13 mouse cellular contexts compared by ENCODE assay signal in the genomic region with DNA sequence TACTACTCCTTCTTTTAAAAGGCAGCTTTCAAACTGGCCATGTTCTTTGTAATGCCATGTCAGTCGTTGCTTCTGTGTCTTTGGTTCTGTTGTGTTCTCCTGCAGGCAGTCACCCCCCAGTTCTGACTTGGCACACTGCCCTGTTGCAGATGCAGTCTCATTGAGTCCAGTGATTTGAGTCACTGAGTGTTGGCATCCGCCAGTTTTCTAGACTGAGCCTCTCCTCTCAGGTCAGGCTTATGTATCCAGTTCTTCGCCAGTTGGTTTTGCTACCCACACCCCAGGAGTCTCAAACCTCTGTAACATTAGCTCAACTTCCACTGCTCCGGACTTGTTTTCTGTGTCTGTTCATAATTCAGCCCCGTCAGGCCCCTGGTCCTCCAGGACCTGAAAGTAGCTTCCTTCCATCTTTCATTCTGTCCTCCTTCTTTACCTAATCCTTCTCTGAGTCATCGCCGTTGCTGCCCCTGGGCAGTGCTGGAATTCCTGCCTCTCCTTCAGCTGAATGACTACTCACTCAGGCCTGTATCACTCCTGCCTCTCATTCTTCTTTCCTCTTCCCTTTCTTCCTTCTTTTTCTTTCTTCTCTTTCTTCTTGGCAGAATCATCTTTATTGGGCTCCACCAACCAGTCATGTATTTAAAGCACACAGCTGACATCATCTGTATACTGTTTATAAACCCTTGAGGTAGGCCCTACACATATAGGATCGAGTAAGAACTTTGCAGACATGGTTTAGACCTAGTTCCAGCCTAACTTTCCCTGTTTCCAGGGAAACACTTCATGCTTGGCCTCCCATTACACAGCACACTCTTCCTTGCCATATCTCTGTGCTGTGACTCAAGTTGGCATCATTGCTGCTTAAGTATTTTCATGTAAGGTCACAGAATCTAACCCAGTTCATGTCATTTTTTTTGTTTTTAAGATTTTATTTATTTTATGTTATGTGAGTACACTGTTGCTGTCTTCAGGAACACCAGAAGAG. TPM values are rescaled to one million over a fixed set of nuclear protein-coding genes. Genes with fewer than 3 reads are reported as not detected.
DNase-seq lines count a peak whose midpoint lies in the region; ATAC-seq and TF ChIP-seq lines count a peak whose summit lies in the region.
"Had no signal": no experiment of that assay in that cellular context is flagged by ENCODE, and none has a peak within 500 bp of the region (broad histone marks: within the 10 kb centered on the region; RNA-seq: fewer than 3 reads in every experiment).

No protein-coding gene starts in this region.

- no peaks in the 10 kb centered on the region for H3K27me3 ChIP-seq in lung, embryonic 14.5 days (ENCODE audit: insufficient read depth, low read length)
- no peaks in the 10 kb centered on the region for H3K27me3 ChIP-seq in limb, embryonic 10.5 days (ENCODE audit: low read depth, poor library complexity, severe bottlenecking)
- H3K27me3 ChIP-seq: neural tube, embryonic 12.5 days; stomach, embryonic 15.5 days had no signal

- 77% methylated on average over 8 of the region's 8 CpGs for WGBS in lung, embryonic 14.5 days
- WGBS in limb, embryonic 10.5 days = 91% methylated on average over 8 of the region's 8 CpGs

- no peak overlapping the region for H3K4me2 ChIP-seq in lung, embryonic 14.5 days
- H3K4me2 ChIP-seq: neural tube, embryonic 12.5 days; stomach, embryonic 15.5 days had no signal

- H3K4me1 ChIP-seq in lung, embryonic 14.5 days (ENCODE audit: insufficient read depth) = no peaks in the 10 kb centered on the region
- H3K4me1 ChIP-seq in limb, embryonic 10.5 days = no peaks in the 10 kb centered on the region
- H3K4me1 ChIP-seq: forebrain, embryonic 10.5 days; neural tube, embryonic 12.5 days; stomach, embryonic 15.5 days had no signal

- no peak overlapping the region for H3K4me3 ChIP-seq in lung, embryonic 14.5 days (ENCODE audit: low read depth, low read length)
- H3K4me3 ChIP-seq in limb, embryonic 10.5 days = no peak overlapping the region
- H3K4me3 ChIP-seq: forebrain, embryonic 10.5 days; left cerebral cortex, adult 2 months; neural tube, embryonic 12.5 days; stomach, embryonic 15.5 days had no signal

- no peak for TF ChIP-seq CTCF in lung, embryonic 14.5 days (IDR thresholded peaks at IDR 0.05; ENCODE audit: low read depth)

- no peaks in the 10 kb centered on the region for H3K9me3 ChIP-seq in lung, embryonic 14.5 days (ENCODE audit: low read depth, low read length)
- no peaks in the 10 kb centered on the region for H3K9me3 ChIP-seq in limb, embryonic 10.5 days (replicated peaks)
- H3K9me3 ChIP-seq: forebrain, embryonic 10.5 days; neural tube, embryonic 12.5 days; stomach, embryonic 15.5 days had no signal

- ATAC-seq in frontal cortex, adult (ENCODE audit: low TSS enrichment) = peak; percentile 46
- ATAC-seq in lung, embryonic 14.5 days (ENCODE audit: insufficient read depth) = no peak
- ATAC-seq: inflammation-experienced regulatory T-cells, adult 6 months had no signal

- H3K36me3 ChIP-seq in lung, embryonic 14.5 days (ENCODE audit: insufficient read depth) = peaks cover 33% of the 10 kb centered on the region
- peaks cover 73% of the 10 kb centered on the region for H3K36me3 ChIP-seq in limb, embryonic 10.5 days

- no peak overlapping the region for H3K27ac ChIP-seq in lung, embryonic 14.5 days (ENCODE audit: low read depth)
- H3K27ac ChIP-seq in limb, embryonic 10.5 days = no peak overlapping the region
- H3K27ac ChIP-seq: forebrain, embryonic 10.5 days; left cerebral cortex, adult 2 months; neural tube, embryonic 12.5 days; stomach, embryonic 15.5 days had no signal

- H3K9ac ChIP-seq in lung, embryonic 14.5 days = no peak overlapping the region
- H3K9ac ChIP-seq: neural tube, embryonic 12.5 days; stomach, embryonic 15.5 days had no signal

- DNase-seq in frontal cortex, postnatal 10 days (ENCODE audit: low spot score in 2 of 2) = no peak
- peak; percentile 53 for DNase-seq in lung, embryonic 14.5 days
- no peak for DNase-seq in lung, postnatal 14 days
- DNase-seq in adrenal gland, postnatal 25 days = peak; percentile 39
- DNase-seq in heart, postnatal 14 days = peak; percentile 9 to 34
- no peak for DNase-seq in limb, embryonic 10.5 days (ENCODE audit: low spot score)
- DNase-seq in urinary bladder, adult 2 months (ENCODE audit: low spot score) = no peak

- intact Hi-C loops in heart, postnatal 14 days (cut with DNase I) = no loop called here

RNA-seq across cellular contexts. Expression of a gene that starts 41.3 kb away (rescaled TPM):
- polyA plus RNA-seq in lung, embryonic 14.5 days (2014; fragmentation: Nextera tagmentation; extraction: Ambion mirVana) = 5.4 and 6.3 TPM in 2 replicates
- total RNA-seq in adrenal gland, postnatal 25 days (2021) = not detected in 2 replicates
- total RNA-seq in heart, postnatal 14 days (2021) = under 1 TPM; 0.29 to 0.31 TPM
- 0.39 and 0.89 TPM in 2 replicates for polyA plus RNA-seq in limb, embryonic 10.5 days (2016; fragmentation: Nextera tagmentation; extraction: Ambion mirVana)
- 10.2 and 10.6 TPM in 2 replicates for polyA plus RNA-seq in urinary bladder, adult 2 months (2012; rRNA removed)
- polyA plus RNA-seq: inflammation-experienced regulatory T-cells, adult 6 months had no signal

RNA-seq across cellular contexts. Expression of a gene that starts 52.4 kb away (rescaled TPM):
- 3.8 and 4.4 TPM in 2 replicates for polyA plus RNA-seq in lung, embryonic 14.5 days (2014; fragmentation: Nextera tagmentation; extraction: Ambion mirVana)
- 10.0 and 11.0 TPM in 2 replicates for total RNA-seq in adrenal gland, postnatal 25 days (2021)
- total RNA-seq in heart, postnatal 14 days (2021) = 1 to 10 TPM; 4.9 to 6.4 TPM
- polyA plus RNA-seq in limb, embryonic 10.5 days (2016; fragmentation: Nextera tagmentation; extraction: Ambion mirVana) = 2.0 and 2.5 TPM in 2 replicates
- polyA plus RNA-seq in urinary bladder, adult 2 months (2012; rRNA removed) = 5.7 and 6.4 TPM in 2 replicates

Comparison
In these comparisons a context has a peak if more than half of its experiments do, and no peak if none do; other contexts are left out.
1. DNase-seq: peak in lung, embryonic 14.5 days (single experiment), adrenal gland, postnatal 25 days (single experiment) and heart, postnatal 14 days (2 of 2); none in frontal cortex, postnatal 10 days (0 of 2), lung, postnatal 14 days (single experiment), limb, embryonic 10.5 days (single experiment) and urinary bladder, adult 2 months (single experiment).